Mouse (Mus musculus): ENCODE results near the gene B3galt6.

DNA sequence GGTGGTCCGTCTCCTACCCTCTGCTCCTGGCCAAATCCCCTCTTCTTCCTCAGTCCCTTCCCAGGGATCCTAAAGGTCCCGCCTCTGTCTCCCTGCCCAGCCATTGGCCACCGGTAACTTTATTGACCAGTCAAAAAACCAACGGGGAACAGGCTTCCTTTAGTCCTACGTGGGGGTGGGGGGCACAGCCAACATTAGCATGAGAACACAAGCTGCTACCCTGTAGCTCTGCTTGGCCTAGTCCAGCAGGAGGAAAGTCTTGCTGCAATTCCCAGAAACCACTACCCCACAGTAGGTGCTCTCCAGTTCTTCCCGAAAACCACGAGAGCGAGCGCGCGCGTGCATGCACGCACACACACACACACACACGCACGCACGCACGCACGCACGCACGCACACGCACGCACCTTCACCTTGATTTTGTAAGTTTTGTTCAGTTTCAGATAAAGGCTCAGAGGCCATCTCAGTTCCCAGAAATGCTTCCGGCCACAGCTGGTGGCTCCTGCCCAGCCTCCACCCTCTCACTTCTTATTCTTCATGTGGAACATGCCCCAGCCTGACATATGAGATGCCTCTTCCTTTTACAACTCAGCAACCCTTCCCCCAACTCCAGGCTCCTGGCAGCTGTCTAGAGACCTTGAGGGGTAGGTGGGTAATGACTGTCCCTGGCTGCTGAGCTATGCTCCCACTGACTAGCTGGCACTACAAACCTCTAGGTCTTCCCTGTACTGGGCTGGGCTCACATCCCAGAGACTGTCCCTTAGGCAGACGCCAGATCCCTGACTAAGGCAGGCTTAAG, 39.3 kb upstream of the B3galt6 start:
- no peak for TF ChIP-seq CTCF (IDR thresholded peaks at IDR 0.05; ENCODE audit: low read depth)
- no peak for TF ChIP-seq EP300 (optimal IDR thresholded peaks at IDR 0.05)

Data from stomach, postnatal 0 days (tissue).